Mouse (Mus musculus): Measurements from ENCODE around the gene Hdgfl3. TPM values are rescaled to one million over a fixed set of nuclear protein-coding genes. Genes with fewer than 3 reads are reported as not detected.

Hdgfl3 gene
- polyA plus RNA-seq, 1 experiment, result 1.3 TPM

- Histone ChIP-seq H3K27me3 (ENCODE audit: control insufficient read depth, insufficient read depth, low read length) (no peaks in the 10 kb centered on the region), H3K4me1 (ENCODE audit: control insufficient read depth, insufficient read depth, insufficient read length, low read length) (peaks cover 3% of the 10 kb centered on the region; the same call in 1 of the 2 replicates), H3K27ac (ENCODE audit: insufficient read depth, low read depth, low read length) (no peak overlapping the region), H3K36me3 (ENCODE audit: control insufficient read depth, insufficient read depth, low read length) (no peaks in the 10 kb centered on the region), H3K4me3 (ENCODE audit: low read depth, low read length) (no peak overlapping the region)
- no peak for TF ChIP-seq POLR2A (IDR thresholded peaks at IDR 0.05; ENCODE audit: low read depth, low read length)
- no peak for TF ChIP-seq CTCF (IDR thresholded peaks at IDR 0.05; ENCODE audit: extremely low read depth, insufficient read length, insufficient replicate concordance, low read depth, low read length)
Observed at GRCm38 (mm10) chr7:81834847-81835246, 99.4 kb downstream of the Hdgfl3 start.

Other genes starting within 250 kb of the Hdgfl3 start
- gene Homer2, start 226.9 kb downstream of the Hdgfl3 start, polyA plus RNA-seq (2012; rRNA removed), result 11.2 and 20.2 TPM in 2 replicates
- 1.3 and 3.7 TPM in 2 replicates for gene Ramac, start 171.5 kb downstream of the Hdgfl3 start, polyA plus RNA-seq (2012; rRNA removed)
- gene 3110040N11Rik, start 145.0 kb downstream of the Hdgfl3 start, polyA plus RNA-seq (2012; rRNA removed), result 17.0 and 23.4 TPM in 2 replicates
- 12.0 and 18.3 TPM in 2 replicates for gene Btbd1, start 105.0 kb downstream of the Hdgfl3 start, polyA plus RNA-seq (2012; rRNA removed)
- gene Gm10160, start 78.7 kb downstream of the Hdgfl3 start, polyA plus RNA-seq (2012; rRNA removed), result not detected in 2 replicates
- 16.3 and 21.2 TPM in 2 replicates for gene Tm6sf1, start 75.5 kb downstream of the Hdgfl3 start, polyA plus RNA-seq (2012; rRNA removed)
- gene Bnc1, start 57.8 kb upstream of the Hdgfl3 start, polyA plus RNA-seq (2012; rRNA removed), result 0.05 and 0.17 TPM in 2 replicates
- gene Sh3gl3, start 239.4 kb upstream of the Hdgfl3 start, polyA plus RNA-seq (2012; rRNA removed), result 0.15 and 0.30 TPM in 2 replicates